Mouse (Mus musculus): ENCODE measurements around the gene Klk1b24. TPM values are rescaled to one million over a fixed set of nuclear protein-coding genes. Genes with fewer than 3 reads are reported as not detected.
"Not testable (repeated sequence)": the region's sequence is repeated elsewhere in the genome, so short reads cannot be mapped to it uniquely, and the experiment has no call there.

The Klk1b24 gene
- polyA plus RNA-seq (2017; shearing (Covaris generic)): not detected

GRCm38 (mm10) chr7:44187936-44188335 lies at the start of gene Klk1b24:
Gene Klk1b24 (plus strand): TSS chr7:44188236.
- not testable (repeated sequence) for ATAC-seq

- no peak for ATAC-seq
These were observed 8.6 kb upstream of the Klk1b24 start for GRCm38 (mm10) chr7:44179299-44180045.

- not testable (repeated sequence) for ATAC-seq
These were observed 1.5 kb upstream of the Klk1b24 start for GRCm38 (mm10) chr7:44186516-44186915.

- not testable (repeated sequence) for ATAC-seq
These were observed 5.4 kb downstream of the Klk1b24 start for GRCm38 (mm10) chr7:44193466-44193865.

- ATAC-seq: no peak
These were observed 9.9 kb downstream of the Klk1b24 start, which contains the start of gene Klk1b3 for GRCm38 (mm10) chr7:44197891-44198290. Gene Klk1b3 (plus strand): TSS chr7:44198191.

- ATAC-seq: not testable (repeated sequence)
These were observed 19.1 kb downstream of the Klk1b24 start, which contains the start of gene Klk1b4 for GRCm38 (mm10) chr7:44207135-44207534. Gene Klk1b4 (plus strand): TSS chr7:44207435.

GRCm38 (mm10) chr7:44208307-44208706 lies 20.3 kb downstream of the Klk1b24 start:
- no peak for ATAC-seq

GRCm38 (mm10) chr7:44215645-44216044 lies 27.6 kb downstream of the Klk1b24 start, which contains the start of gene Klk1b5:
Gene Klk1b5 (plus strand): TSS chr7:44215945.
- no peak for ATAC-seq

GRCm38 (mm10) chr7:44221601-44222000 lies 33.6 kb downstream of the Klk1b24 start:
- ATAC-seq: not testable (repeated sequence)

GRCm38 (mm10) chr7:44222335-44222734 lies 34.3 kb downstream of the Klk1b24 start:
- not testable (repeated sequence) for ATAC-seq

- ATAC-seq: no peak
These were observed 37.0 kb downstream of the Klk1b24 start, which contains the start of gene Klk1 for GRCm38 (mm10) chr7:44225076-44225475. Gene Klk1 (plus strand): TSS chr7:44225360.

- no peak for ATAC-seq
These were observed 47.9 kb downstream of the Klk1b24 start, which contains the start of gene Gm36864 for GRCm38 (mm10) chr7:44235909-44236308. Gene Gm36864 (plus strand): TSS chr7:44236177.

- ATAC-seq: no peak
These were observed 51.9 kb downstream of the Klk1b24 start for GRCm38 (mm10) chr7:44239913-44240312.

GRCm38 (mm10) chr7:44240712-44241111 lies 52.7 kb downstream of the Klk1b24 start:
- no peak for ATAC-seq

- ATAC-seq: no peak
These were observed 53.1 kb downstream of the Klk1b24 start for GRCm38 (mm10) chr7:44241163-44241562.

Other genes starting within 250 kb of the Klk1b24 start
- gene Klk1b8, start 237.6 kb upstream of the Klk1b24 start, polyA plus RNA-seq (2017; shearing (Covaris generic)): not detected
- gene Klk1b1, start 221.5 kb upstream of the Klk1b24 start, polyA plus RNA-seq (2017; shearing (Covaris generic)): not detected
- not detected for gene Klk1b9, start 212.2 kb upstream of the Klk1b24 start, polyA plus RNA-seq (2017; shearing (Covaris generic))
- not detected for gene Klk1b11, start 192.4 kb upstream of the Klk1b24 start, polyA plus RNA-seq (2017; shearing (Covaris generic))
- not detected for gene Klk1b26, start 176.1 kb upstream of the Klk1b24 start, polyA plus RNA-seq (2017; shearing (Covaris generic))
- gene Klk1b27, start 135.9 kb upstream of the Klk1b24 start, polyA plus RNA-seq (2017; shearing (Covaris generic)): 1 to 10 TPM; 1.2 to 3.9 TPM
- not detected for gene Klk1b21, start 85.9 kb upstream of the Klk1b24 start, polyA plus RNA-seq (2017; shearing (Covaris generic))
- not detected for gene Klk1b22, start 75.6 kb upstream of the Klk1b24 start, polyA plus RNA-seq (2017; shearing (Covaris generic))
- gene Klk1b16, start 51.5 kb upstream of the Klk1b24 start, polyA plus RNA-seq (2017; shearing (Covaris generic)): not detected
- gene Klk1b3, start 10.0 kb downstream of the Klk1b24 start, polyA plus RNA-seq (2017; shearing (Covaris generic)): not detected
- not detected for gene Klk1b4, start 19.2 kb downstream of the Klk1b24 start, polyA plus RNA-seq (2017; shearing (Covaris generic))
- gene Klk1b5, start 27.7 kb downstream of the Klk1b24 start, polyA plus RNA-seq (2017; shearing (Covaris generic)): not detected
- gene Klk1, start 37.1 kb downstream of the Klk1b24 start, polyA plus RNA-seq (2017; shearing (Covaris generic)): not detected
- gene Gm36864, start 47.9 kb downstream of the Klk1b24 start, polyA plus RNA-seq (2017; shearing (Covaris generic)): not detected
- 1 to 10 TPM; 1.0 to 1.7 TPM for gene 1700028J19Rik, start 58.5 kb downstream of the Klk1b24 start, polyA plus RNA-seq (2017; shearing (Covaris generic))
- 10 to 100 TPM; 74.0 to 88.7 TPM for gene 2410002F23Rik, start 58.5 kb downstream of the Klk1b24 start, polyA plus RNA-seq (2017; shearing (Covaris generic))
- not detected for gene Acp4, start 69.1 kb downstream of the Klk1b24 start, polyA plus RNA-seq (2017; shearing (Covaris generic))
- not detected for gene Gm15517, start 73.2 kb downstream of the Klk1b24 start, polyA plus RNA-seq (2017; shearing (Covaris generic))
- gene Clec11a, start 118.7 kb downstream of the Klk1b24 start, polyA plus RNA-seq (2017; shearing (Covaris generic)): under 1 TPM; 0.51 to 0.73 TPM
- gene Shank1, start 122.0 kb downstream of the Klk1b24 start, polyA plus RNA-seq (2017; shearing (Covaris generic)): not detected
- not detected for gene Syt3, start 195.9 kb downstream of the Klk1b24 start, polyA plus RNA-seq (2017; shearing (Covaris generic))
- under 1 TPM; 0.59 to 0.66 TPM for gene 1700008O03Rik, start 197.6 kb downstream of the Klk1b24 start, polyA plus RNA-seq (2017; shearing (Covaris generic))
- gene Lrrc4b, start 240.8 kb downstream of the Klk1b24 start, polyA plus RNA-seq (2017; shearing (Covaris generic)): not detected